Mouse (Mus musculus): ENCODE measurements around the gene Pde1a. TPM values are rescaled to one million over a fixed set of nuclear protein-coding genes. Genes with fewer than 3 reads are reported as not detected.
"Not testable (repeated sequence)": the region's sequence is repeated elsewhere in the genome, so short reads cannot be mapped to it uniquely, and the experiment has no call there.

The Pde1a gene
- polyA plus RNA-seq, 1 experiment from 2014 or later = 4.6 TPM

DNA sequence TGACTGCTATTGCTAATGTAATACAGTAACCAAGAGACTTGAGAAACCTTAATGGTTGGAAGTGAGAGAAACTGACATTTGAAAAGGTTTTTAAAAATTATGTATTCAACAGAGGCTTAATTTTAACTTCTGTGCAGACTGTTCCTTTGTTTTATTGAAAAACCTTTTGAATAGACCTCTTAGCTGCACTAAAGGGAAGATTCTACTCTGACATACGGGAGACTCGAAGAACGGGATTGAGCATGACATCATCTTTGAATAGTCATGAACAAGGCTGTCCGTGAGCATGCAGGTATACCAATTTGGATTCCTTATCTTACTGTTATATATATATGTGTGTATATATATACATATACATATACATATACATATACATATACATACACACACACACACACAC is 207.9 kb downstream of the Pde1a start:
- ATAC-seq (ENCODE audit: low FRiP score) = no peak
- H3K9ac ChIP-seq = no peak overlapping the region
- H3K4me2 ChIP-seq = no peak overlapping the region
- no peak overlapping the region for H3K27ac ChIP-seq
- WGBS = 94% methylated on average over 4 of the region's 4 CpGs
- no peaks in the 10 kb centered on the region for H3K27me3 ChIP-seq
- H3K9me3 ChIP-seq = no peaks in the 10 kb centered on the region
- H3K4me3 ChIP-seq = no peak overlapping the region
- H3K4me1 ChIP-seq (replicated peaks) = no peaks in the 10 kb centered on the region
- no peaks in the 10 kb centered on the region for H3K36me3 ChIP-seq

DNA sequence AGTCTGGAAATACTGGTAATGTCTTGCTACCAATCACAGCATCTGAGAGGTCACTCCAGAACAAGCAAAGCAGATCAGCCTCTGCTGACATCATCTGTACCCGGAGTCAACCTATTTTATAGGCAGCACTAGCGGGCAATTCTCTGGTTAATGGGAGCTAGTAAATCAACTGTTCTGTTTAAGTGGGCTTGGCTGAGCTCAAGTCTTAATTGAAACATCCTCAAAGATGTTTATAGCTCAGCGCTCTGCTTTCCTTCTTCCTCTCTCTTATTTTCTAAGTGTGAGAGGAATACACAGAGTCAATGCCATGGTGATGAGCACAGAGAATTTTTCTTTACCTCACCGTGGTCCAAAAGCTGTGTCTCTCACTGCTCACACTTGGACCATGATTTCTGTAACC is 208.8 kb downstream of the Pde1a start:
- Histone ChIP-seq H3K27me3 (no peaks in the 10 kb centered on the region), H3K27ac (no peak overlapping the region), H3K9me3 (no peaks in the 10 kb centered on the region), H3K4me2 (no peak overlapping the region), H3K36me3 (no peaks in the 10 kb centered on the region), H3K9ac (no peak overlapping the region), H3K4me3 (no peak overlapping the region), H3K4me1 (replicated peaks) (no peaks in the 10 kb centered on the region)
- 82% methylated on average over 4 of the region's 4 CpGs for WGBS
- ATAC-seq (ENCODE audit: low FRiP score) = no peak

DNA sequence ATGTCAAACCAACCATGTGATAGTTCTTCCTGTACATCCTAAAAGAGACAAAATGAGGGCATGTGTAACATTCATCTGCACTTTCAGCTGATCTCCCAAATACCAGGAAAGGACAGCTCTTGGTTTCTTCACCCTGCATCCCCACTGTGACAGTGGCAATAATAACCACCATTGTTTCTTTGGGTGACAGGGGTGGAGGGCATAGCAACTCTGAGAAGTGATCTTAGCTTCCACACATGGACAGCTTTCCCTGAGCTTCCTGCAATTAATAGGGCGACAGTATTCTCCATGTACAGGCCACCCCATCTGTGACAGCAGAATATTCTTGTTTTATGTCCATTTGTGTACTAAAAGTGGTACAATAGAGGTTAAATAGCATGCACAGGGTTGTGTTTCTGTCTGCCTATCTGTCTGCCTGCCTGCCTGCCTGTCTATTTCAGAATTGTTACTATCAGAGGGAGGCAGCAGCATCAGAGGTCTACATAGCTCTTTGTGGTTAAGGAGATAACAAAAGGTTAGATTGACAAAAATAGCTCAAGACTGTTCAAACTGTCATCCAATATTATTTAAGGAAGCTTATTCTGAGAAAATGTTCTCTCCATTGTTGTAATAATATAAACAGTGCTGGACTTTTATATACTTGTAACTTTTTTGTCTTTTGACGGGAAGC is 227.3 kb downstream of the Pde1a start:
- H3K27ac ChIP-seq = no peak overlapping the region
- WGBS = 86% methylated on average over 2 of the region's 2 CpGs
- H3K27me3 ChIP-seq = no peaks in the 10 kb centered on the region
- H3K36me3 ChIP-seq = no peaks in the 10 kb centered on the region
- H3K9me3 ChIP-seq = no peaks in the 10 kb centered on the region
- H3K4me2 ChIP-seq = no peak overlapping the region
- H3K4me3 ChIP-seq = no peak overlapping the region
- no peaks in the 10 kb centered on the region; the same call in 1 of the 2 replicates for H3K4me1 ChIP-seq (replicated peaks)
- ATAC-seq (ENCODE audit: low FRiP score) = no peak
- no peak overlapping the region for H3K9ac ChIP-seq

DNA sequence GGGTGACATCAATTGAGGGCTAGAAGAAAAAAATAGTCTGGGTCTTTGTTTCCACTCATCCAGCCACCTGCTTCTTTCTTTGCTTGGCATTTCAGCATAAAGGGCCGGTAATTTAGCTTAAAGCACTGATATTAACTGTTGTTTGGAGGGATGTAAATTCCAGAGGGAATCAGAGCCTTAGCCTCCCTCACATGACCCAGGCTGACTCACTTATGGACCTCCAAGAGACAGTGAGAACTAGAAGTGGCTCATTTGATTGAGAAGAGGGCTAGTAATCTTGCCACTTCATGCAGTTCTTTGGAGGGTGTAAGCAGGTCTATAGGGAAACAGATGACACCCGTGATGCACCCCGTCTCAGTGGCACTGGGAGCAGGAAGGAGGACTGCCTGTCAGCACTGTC is 230.7 kb downstream of the Pde1a start:
- H3K9me3 ChIP-seq = no peaks in the 10 kb centered on the region
- H3K4me1 ChIP-seq (replicated peaks) = no peaks in the 10 kb centered on the region; the same call in 1 of the 2 replicates
- no peaks in the 10 kb centered on the region for H3K36me3 ChIP-seq
- 70% methylated on average over 3 of the region's 3 CpGs for WGBS
- no peak overlapping the region for H3K4me2 ChIP-seq
- ATAC-seq (ENCODE audit: low FRiP score) = no peak
- no peaks in the 10 kb centered on the region for H3K27me3 ChIP-seq
- H3K4me3 ChIP-seq = no peak overlapping the region
- H3K9ac ChIP-seq = no peak overlapping the region
- no peak overlapping the region for H3K27ac ChIP-seq

GRCm38 (mm10) chr2:79892829-79893228 is 236.4 kb downstream of the Pde1a start:
- no peak overlapping the region for H3K4me3 ChIP-seq
- H3K4me1 ChIP-seq (replicated peaks) = no peaks in the 10 kb centered on the region
- no peak overlapping the region for H3K4me2 ChIP-seq
- H3K27ac ChIP-seq = no peak overlapping the region
- H3K36me3 ChIP-seq = no peaks in the 10 kb centered on the region
- no peaks in the 10 kb centered on the region for H3K9me3 ChIP-seq
- no peak for ATAC-seq (ENCODE audit: low FRiP score)
- H3K9ac ChIP-seq = no peak overlapping the region
- no peaks in the 10 kb centered on the region for H3K27me3 ChIP-seq
- 85% methylated on average over 1 of the region's 1 CpGs for WGBS

DNA sequence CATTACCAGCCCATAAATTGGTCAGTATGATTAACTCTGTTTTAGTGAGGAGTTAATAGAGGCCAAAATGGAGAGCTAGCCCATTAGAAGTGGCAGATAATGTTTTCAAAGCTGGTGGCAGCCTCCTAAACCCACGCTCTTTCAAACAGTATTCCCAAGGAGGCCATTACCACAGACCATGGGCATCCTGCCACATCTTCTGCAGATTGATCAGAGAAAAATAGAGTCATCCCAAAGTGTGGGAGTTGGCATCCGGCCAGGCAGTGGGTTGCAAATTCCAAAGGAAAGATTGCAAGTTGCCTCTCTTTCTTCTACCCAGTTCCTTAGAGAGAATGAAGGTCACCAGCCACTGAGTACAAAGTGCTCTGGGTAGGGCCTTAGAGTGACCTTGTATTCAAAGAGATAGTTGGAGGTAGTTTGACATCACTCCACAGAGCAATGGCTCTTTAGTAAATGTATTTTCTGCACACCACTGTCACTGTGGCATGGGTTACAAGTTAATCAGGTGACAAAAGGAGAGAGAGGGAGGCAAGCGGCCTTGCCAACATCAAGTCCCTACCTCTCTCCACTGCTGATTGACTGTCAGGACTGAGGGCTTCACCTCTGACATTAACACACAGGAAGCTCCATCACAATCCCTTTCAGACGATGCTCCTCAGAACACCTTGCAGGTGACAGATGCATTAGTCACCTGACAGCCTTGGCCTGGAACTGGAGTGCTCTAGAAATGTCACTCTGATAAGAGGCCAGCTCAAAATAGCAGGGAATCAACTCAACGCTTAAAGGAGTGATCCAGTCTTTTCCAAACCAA is 237.3 kb downstream of the Pde1a start:
- Histone ChIP-seq H3K9me3 (no peaks in the 10 kb centered on the region), H3K4me3 (no peak overlapping the region), H3K9ac (no peak overlapping the region), H3K27ac (no peak overlapping the region), H3K36me3 (no peaks in the 10 kb centered on the region), H3K4me1 (replicated peaks) (no peaks in the 10 kb centered on the region), H3K4me2 (no peak overlapping the region), H3K27me3 (no peaks in the 10 kb centered on the region)
- ATAC-seq (ENCODE audit: low FRiP score) = peak; percentile 54; the same call in 1 of the 2 replicates
- 78% methylated on average over 5 of the region's 5 CpGs for WGBS

DNA sequence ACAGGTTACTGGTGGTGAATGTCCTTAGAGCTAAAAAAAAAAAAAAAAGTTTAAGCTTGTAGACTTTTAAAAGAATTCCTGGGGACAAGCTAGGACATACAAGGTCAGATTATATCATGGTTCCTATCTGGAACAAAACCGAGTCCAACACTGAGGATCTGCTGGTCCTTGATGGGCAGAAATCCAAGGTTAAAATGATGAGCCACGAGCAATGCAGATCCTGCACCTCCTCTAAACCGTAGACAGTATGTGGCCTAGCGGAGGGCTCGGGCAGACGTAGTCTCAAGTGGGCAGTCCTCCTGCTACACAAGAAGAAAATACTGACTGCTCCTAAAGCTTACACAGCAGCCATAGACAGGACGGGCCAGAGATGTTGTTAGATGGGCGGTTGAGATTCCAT is 238.5 kb downstream of the Pde1a start:
- Histone ChIP-seq H3K27me3 (no peaks in the 10 kb centered on the region), H3K27ac (no peak overlapping the region), H3K4me2 (no peak overlapping the region), H3K4me1 (replicated peaks) (no peaks in the 10 kb centered on the region), H3K4me3 (no peak overlapping the region), H3K9ac (no peak overlapping the region), H3K36me3 (no peaks in the 10 kb centered on the region), H3K9me3 (no peaks in the 10 kb centered on the region)
- WGBS = 89% methylated on average over 8 of the region's 8 CpGs
- ATAC-seq (ENCODE audit: low FRiP score) = no peak

- 68% methylated on average over 6 of the region's 6 CpGs for WGBS
- Histone ChIP-seq H3K27ac (no peak overlapping the region), H3K4me2 (no peak overlapping the region), H3K36me3 (no peaks in the 10 kb centered on the region), H3K9ac (no peak overlapping the region), H3K27me3 (no peaks in the 10 kb centered on the region), H3K9me3 (no peaks in the 10 kb centered on the region), H3K4me3 (no peak overlapping the region), H3K4me1 (replicated peaks) (no peaks in the 10 kb centered on the region)
- ATAC-seq (ENCODE audit: low FRiP score) = 0 out of 2 replicates have a peak, but pooled peaks have one; percentile 36
Measured at GRCm38 (mm10) chr2:79883631-79884350, 245.5 kb downstream of the Pde1a start.

DNA sequence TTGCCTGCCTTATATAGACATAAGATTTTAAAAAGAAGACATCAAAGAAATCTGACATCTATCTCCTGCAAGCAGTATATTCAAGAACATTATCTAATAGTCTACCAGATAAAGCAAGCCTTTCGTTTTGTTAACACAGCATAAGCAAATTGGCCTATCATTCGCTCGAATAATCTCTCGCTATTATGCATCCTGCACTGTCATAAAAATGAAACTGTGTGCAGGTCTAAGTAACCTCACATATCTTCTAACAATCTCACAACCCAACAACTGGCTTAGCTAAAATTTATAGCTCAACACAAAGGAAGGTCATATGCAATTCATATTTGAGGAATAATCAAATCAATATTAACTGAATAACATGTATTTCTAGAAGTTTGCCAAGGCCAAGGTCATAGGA is 246.0 kb downstream of the Pde1a start:
- H3K4me1 ChIP-seq (replicated peaks) = no peaks in the 10 kb centered on the region
- H3K27ac ChIP-seq = no peak overlapping the region
- no peaks in the 10 kb centered on the region for H3K36me3 ChIP-seq
- 86% methylated on average over 4 of the region's 4 CpGs for WGBS
- ATAC-seq (ENCODE audit: low FRiP score) = no peak
- H3K4me2 ChIP-seq = no peak overlapping the region
- H3K27me3 ChIP-seq = no peaks in the 10 kb centered on the region
- no peak overlapping the region for H3K4me3 ChIP-seq
- no peak overlapping the region for H3K9ac ChIP-seq
- H3K9me3 ChIP-seq = no peaks in the 10 kb centered on the region

GRCm38 (mm10) chr2:79865275-79865999 is 263.8 kb downstream of the Pde1a start:
- H3K27me3 ChIP-seq = no peaks in the 10 kb centered on the region
- no peaks in the 10 kb centered on the region for H3K36me3 ChIP-seq
- H3K4me2 ChIP-seq = no peak overlapping the region
- H3K4me3 ChIP-seq = no peak overlapping the region
- no peak overlapping the region for H3K27ac ChIP-seq
- 49% methylated on average over 9 of the region's 9 CpGs for WGBS
- H3K9me3 ChIP-seq = no peaks in the 10 kb centered on the region
- no peaks in the 10 kb centered on the region for H3K4me1 ChIP-seq (replicated peaks)
- H3K9ac ChIP-seq = no peak overlapping the region
- ATAC-seq (ENCODE audit: low FRiP score) = peak; percentile 87; the same call in 1 of the 2 replicates

DNA sequence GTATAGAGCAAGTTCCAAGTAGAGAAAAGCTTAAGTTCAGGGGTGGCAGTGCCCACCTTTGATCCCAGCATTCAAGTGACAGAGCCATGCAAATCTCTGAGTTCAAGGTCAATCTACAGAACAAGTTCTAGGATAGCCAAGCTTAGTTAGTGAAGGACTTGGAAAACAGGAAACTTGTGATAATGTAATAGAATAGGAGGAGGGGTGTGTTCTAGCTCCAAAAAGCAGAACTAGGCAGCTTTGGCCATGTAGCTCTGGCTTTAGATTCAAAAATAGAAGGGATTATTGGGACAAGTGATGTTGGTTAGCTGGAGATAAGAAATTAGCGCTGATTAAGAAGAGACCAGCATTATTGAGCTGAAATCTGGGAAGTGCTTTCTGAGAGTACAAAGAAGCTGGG is 272.4 kb downstream of the Pde1a start:
- 91% methylated on average over 1 of the region's 1 CpGs for WGBS
- no peaks in the 10 kb centered on the region for H3K9me3 ChIP-seq
- no peaks in the 10 kb centered on the region for H3K36me3 ChIP-seq
- H3K4me3 ChIP-seq = no peak overlapping the region
- H3K4me2 ChIP-seq = no peak overlapping the region
- H3K4me1 ChIP-seq (replicated peaks) = no peaks in the 10 kb centered on the region
- no peak for ATAC-seq (ENCODE audit: low FRiP score)
- H3K27ac ChIP-seq = no peak overlapping the region
- H3K27me3 ChIP-seq = no peaks in the 10 kb centered on the region
- H3K9ac ChIP-seq = no peak overlapping the region

GRCm38 (mm10) chr2:79847396-79847795 is 281.9 kb downstream of the Pde1a start:
- H3K27me3 ChIP-seq; H3K36me3 ChIP-seq; H3K9me3 ChIP-seq; H3K4me3 ChIP-seq; H3K4me2 ChIP-seq; ATAC-seq (ENCODE audit: low FRiP score); H3K4me1 ChIP-seq (replicated peaks); H3K27ac ChIP-seq; H3K9ac ChIP-seq: not testable (repeated sequence)
- 89% methylated on average over 13 of the region's 13 CpGs for WGBS
